Mouse (Mus musculus) ES-E14 (cell line): ENCODE measurements around the gene Rassf8. TPM values are rescaled to one million over a fixed set of nuclear protein-coding genes. Genes with fewer than 3 reads are reported as not detected.

ENCODE experiments used
- DNase-seq: peaks from one replicate; pipeline ENCODE4 v3.0.0-alpha.2; 2013; ENCODE audit warnings: low read depth, low spot score
- H3K27ac ChIP-seq: 2 replicates; pipeline ENCODE4 v1.5.1; 2012; ENCODE audit warnings: low read depth, mild to moderate bottlenecking, low read length, moderate library complexity, mixed read lengths; ENCODE audit not compliant: poor library complexity, insufficient read depth, severe bottlenecking
- H3K36me3 ChIP-seq: 2 replicates; pipeline ENCODE4 v1.6.1; 2012; ENCODE audit warnings: mild to moderate bottlenecking, low read length, moderate library complexity, mixed read lengths; ENCODE audit not compliant: control insufficient read depth, poor library complexity, insufficient read depth, severe bottlenecking
- H3K4me1 ChIP-seq, 2 experiments: fragments of 150-350 bp in 1 of 2; sonication (generic) in 1 of 2; 2 replicates each; pipeline ENCODE4 v1.6.1; 2012; ENCODE audit warnings: low read length in 2 of 2, mild to moderate bottlenecking in 1 of 2, mixed read lengths in 1 of 2; ENCODE audit not compliant: control insufficient read depth in 2 of 2, insufficient read depth in 2 of 2, poor library complexity in 1 of 2
- H3K4me3 ChIP-seq, 2 experiments: fragments of 150-350 bp in 1 of 2; sonication (generic) in 1 of 2; 2 replicates each; pipeline ENCODE4 v1.5.1; 2012; ENCODE audit warnings: low read length in 2 of 2, low read depth in 1 of 2, mild to moderate bottlenecking in 1 of 2, mixed read lengths in 1 of 2; ENCODE audit not compliant: insufficient read depth in 1 of 2, poor library complexity in 1 of 2, severe bottlenecking in 1 of 2
- H3K9ac ChIP-seq: 2 replicates; pipeline ENCODE4 v1.6.1; 2012; ENCODE audit warnings: low read depth, mild to moderate bottlenecking, low read length, mixed read lengths; ENCODE audit not compliant: poor library complexity, insufficient read depth, severe bottlenecking
- H3K9me3 ChIP-seq: fragments of 150-350 bp; sonication (generic); 2 replicates; pipeline ENCODE4 v1.6.1; 2012; ENCODE audit warnings: low read depth, mild to moderate bottlenecking, low read length; ENCODE audit not compliant: control insufficient read depth, insufficient read depth
- CHD2 ChIP-seq: IDR thresholded peaks from 2 replicates; pipeline ENCODE4 v1.6.1; 2014; ENCODE audit warnings: mild to moderate bottlenecking, low read depth, low read length, inconsistent platforms
- HCFC1 ChIP-seq: IDR thresholded peaks from 2 replicates; pipeline ENCODE4 v1.6.1; 2012; ENCODE audit warnings: low read length, inconsistent platforms, borderline replicate concordance; ENCODE audit not compliant: insufficient read depth
- MAFK ChIP-seq: IDR thresholded peaks from 2 replicates; pipeline ENCODE4 v1.6.1; 2014; ENCODE audit warnings: mild to moderate bottlenecking, low read depth, low read length, inconsistent platforms; ENCODE audit not compliant: insufficient read depth
- ZC3H11A ChIP-seq: IDR thresholded peaks from 2 replicates; pipeline ENCODE4 v1.6.1; 2012; ENCODE audit warnings: low read depth, mild to moderate bottlenecking, inconsistent platforms, low read length, borderline replicate concordance
- ZNF384 ChIP-seq: IDR thresholded peaks from 2 replicates; pipeline ENCODE4 v1.6.1; 2012; ENCODE audit warnings: low read depth, low read length, inconsistent platforms
- in situ Hi-C, 2 experiments: fragments of 600-800 bp; cut with MboI; formaldehyde crosslinking; loops; one replicate each; pipeline ENCODE4 v1.15.1; 2025; ENCODE audit warnings: low sequenced_read_pairs in 2 of 2, inconsistent platforms in 1 of 2; ENCODE audit not compliant: unreplicated experiment in 2 of 2
- total RNA-seq: library from RNA; depleted of rRNA; stranded (reverse); fragments of 300-350 nt; gene quantifications from 2 replicates; pipeline ENCODE4 v1.2.3, GENCODE M21; 2012

Gene Rassf8
- total RNA-seq, 1 experiment = 9.0 TPM

GRCm38 (mm10) chr6:145710797-145711196 lies 35.8 kb upstream of the Rassf8 start:
- Histone ChIP-seq H3K36me3 (no peaks in the 10 kb centered on the region), H3K4me1 (0 out of 4 replicates have a peak, but pooled peaks cover 0 to 2% of the 10 kb centered on the region in 2 experiments), H3K9ac (no peak overlapping the region), H3K27ac (no peak overlapping the region), H3K4me3 (no peak overlapping the region), H3K9me3 (no peaks in the 10 kb centered on the region)
- in situ Hi-C loops = no loop called here
- no peak for DNase-seq
- no peak for TF ChIP-seq HCFC1
- TF ChIP-seq ZC3H11A = no peak
- TF ChIP-seq ZNF384 = no peak
- TF ChIP-seq CHD2 = no peak
- no peak for TF ChIP-seq MAFK

DNA sequence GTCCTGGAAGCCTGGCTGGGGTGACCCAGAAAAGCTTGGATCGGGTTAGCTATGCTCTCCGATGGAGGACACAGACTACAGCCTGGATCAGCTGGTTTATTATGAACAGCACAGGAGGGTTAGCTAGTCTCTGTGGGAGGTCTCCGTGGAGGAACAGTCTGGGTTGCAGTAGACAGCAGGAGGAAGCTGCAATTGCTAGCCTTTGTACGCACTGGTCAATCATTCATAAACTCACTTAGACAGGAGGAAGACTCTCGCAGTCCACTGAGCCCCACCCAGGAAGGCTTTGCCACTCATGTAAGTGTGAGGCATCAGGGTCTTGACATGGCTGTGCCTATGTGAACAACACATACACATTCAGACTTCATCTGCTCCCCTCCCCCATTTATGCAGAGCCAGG lies 35.2 kb upstream of the Rassf8 start:
- H3K4me3 ChIP-seq = no peak overlapping the region
- H3K27ac ChIP-seq = no peak overlapping the region
- H3K9me3 ChIP-seq = no peaks in the 10 kb centered on the region
- TF ChIP-seq ZC3H11A = no peak
- no peak for TF ChIP-seq MAFK
- TF ChIP-seq ZNF384 = no peak
- no peak for TF ChIP-seq HCFC1
- TF ChIP-seq CHD2 = no peak
- in situ Hi-C loops = no loop called here
- DNase-seq = no peak
- no peaks in the 10 kb centered on the region for H3K36me3 ChIP-seq
- H3K4me1 ChIP-seq = 0 out of 4 replicates have a peak, but pooled peaks cover 0 to 2% of the 10 kb centered on the region in 2 experiments
- H3K9ac ChIP-seq = no peak overlapping the region

GRCm38 (mm10) chr6:145713241-145714114 lies 33.1 kb upstream of the Rassf8 start:
- in situ Hi-C loops = no loop called here
- no peak for TF ChIP-seq MAFK
- no peak for TF ChIP-seq ZNF384
- no peak for TF ChIP-seq CHD2
- no peak for TF ChIP-seq ZC3H11A
- TF ChIP-seq HCFC1 = no peak
- DNase-seq = no peak

DNA sequence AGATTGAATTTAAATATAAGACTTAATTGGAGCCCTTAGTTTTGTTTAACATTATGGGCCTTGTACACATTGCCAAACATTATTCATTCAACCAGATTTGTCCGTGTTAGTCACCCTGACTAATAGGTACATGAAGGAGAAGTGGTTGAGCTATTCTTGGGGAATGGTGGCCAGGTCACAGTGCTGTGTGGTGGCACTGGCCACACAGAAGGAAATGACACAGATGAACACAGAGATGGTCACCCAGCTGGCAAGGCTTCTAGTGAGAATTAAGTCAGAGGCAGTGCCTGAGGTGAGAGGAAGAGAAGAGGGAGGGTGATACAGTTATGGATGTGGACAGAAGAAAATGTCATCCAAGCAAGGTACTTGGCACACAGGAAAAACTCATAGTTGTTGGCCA lies 32.4 kb upstream of the Rassf8 start:
- no peaks in the 10 kb centered on the region for H3K9me3 ChIP-seq
- TF ChIP-seq CHD2 (no peak), ZC3H11A (no peak), MAFK (no peak), ZNF384 (no peak), HCFC1 (no peak)
- in situ Hi-C loops = no loop called here
- no peak overlapping the region for H3K27ac ChIP-seq
- H3K36me3 ChIP-seq = no peaks in the 10 kb centered on the region
- 0 out of 4 replicates have a peak, but pooled peaks cover 0 to 2% of the 10 kb centered on the region in 2 experiments for H3K4me1 ChIP-seq
- no peak for DNase-seq
- H3K9ac ChIP-seq = no peak overlapping the region
- H3K4me3 ChIP-seq = no peak overlapping the region

More at GRCm38 (mm10) chr6:145713241-145714114, 33.1 kb upstream of the Rassf8 start:
- H3K9ac ChIP-seq = no peak overlapping the region
- H3K4me1 ChIP-seq = 0 out of 4 replicates have a peak, but pooled peaks cover 0 to 2% of the 10 kb centered on the region in 2 experiments
- H3K4me3 ChIP-seq = no peak overlapping the region
- H3K9me3 ChIP-seq = no peaks in the 10 kb centered on the region
- no peaks in the 10 kb centered on the region for H3K36me3 ChIP-seq
- H3K27ac ChIP-seq = no peak overlapping the region

- H3K36me3 ChIP-seq = no peaks in the 10 kb centered on the region
- no peaks in the 10 kb centered on the region for H3K9me3 ChIP-seq
- H3K4me1 ChIP-seq = peaks cover 2 to 10% of the 10 kb centered on the region in 2 experiments; a peak in 2 of 4 replicates
- no peak overlapping the region for H3K4me3 ChIP-seq
- H3K9ac ChIP-seq = no peak overlapping the region
- DNase-seq = no peak
- no peak overlapping the region for H3K27ac ChIP-seq
- TF ChIP-seq ZC3H11A (no peak), MAFK (no peak), CHD2 (no peak), ZNF384 (no peak), HCFC1 (no peak)
- in situ Hi-C loops = no loop called here
These were observed 24.0 kb upstream of the Rassf8 start for GRCm38 (mm10) chr6:145722596-145722995.
